Mouse (Mus musculus) lung, postnatal 10 days (tissue): ENCODE results near the gene Ror1.

Experiments
- DNase-seq: peaks from one replicate; pipeline ENCODE4 v3.0.0; 2021

Gene Ror1

DNA sequence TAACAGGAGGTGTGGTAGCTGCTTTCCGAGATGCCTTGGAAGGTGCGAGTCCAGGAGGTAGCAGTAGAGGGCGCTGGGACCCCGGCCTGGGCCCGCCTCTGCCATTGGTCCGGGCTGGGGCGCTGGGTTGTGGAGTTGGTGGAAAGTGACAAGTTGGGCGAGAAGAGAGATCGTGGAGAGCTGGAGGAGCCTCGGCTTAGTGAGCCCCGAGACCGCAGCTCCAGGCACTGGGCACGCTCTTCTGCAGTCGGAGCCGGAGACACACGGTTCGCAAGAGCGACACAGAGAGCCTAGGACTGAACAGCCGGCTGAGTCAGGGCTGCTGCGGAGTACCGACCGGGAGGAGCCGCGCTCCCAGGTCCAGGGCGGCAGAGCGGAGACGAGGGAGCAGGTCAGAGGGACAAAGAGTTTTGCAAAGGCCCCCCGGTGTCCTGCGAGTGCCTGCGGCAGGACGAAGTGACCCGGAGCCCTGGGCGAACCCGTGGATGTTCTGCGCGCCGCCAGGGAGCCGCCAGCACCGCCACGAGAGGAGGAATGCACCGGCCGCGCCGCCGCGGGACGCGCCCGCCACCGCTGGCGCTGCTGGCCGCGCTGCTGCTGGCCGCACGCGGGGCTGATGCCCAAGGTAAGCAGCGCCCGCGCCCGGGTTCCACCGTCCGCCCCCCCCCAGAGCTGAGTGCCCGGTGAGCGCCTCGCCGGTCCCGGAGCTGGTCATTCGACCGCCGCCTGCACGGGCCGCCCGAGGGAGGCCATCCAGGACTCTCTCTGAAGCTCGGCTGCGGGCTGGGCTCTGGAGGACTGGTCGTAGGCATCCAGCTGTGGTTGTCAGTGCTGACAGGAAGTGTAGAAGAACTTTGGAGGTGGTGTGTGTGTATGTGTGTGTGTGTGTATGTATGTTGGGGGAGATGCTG is at the start of gene Ror1:
Ror1 (plus strand) TSS at position 107 of the 911 bp plus-strand sequence.
- peak; percentile 95 for DNase-seq

DNA sequence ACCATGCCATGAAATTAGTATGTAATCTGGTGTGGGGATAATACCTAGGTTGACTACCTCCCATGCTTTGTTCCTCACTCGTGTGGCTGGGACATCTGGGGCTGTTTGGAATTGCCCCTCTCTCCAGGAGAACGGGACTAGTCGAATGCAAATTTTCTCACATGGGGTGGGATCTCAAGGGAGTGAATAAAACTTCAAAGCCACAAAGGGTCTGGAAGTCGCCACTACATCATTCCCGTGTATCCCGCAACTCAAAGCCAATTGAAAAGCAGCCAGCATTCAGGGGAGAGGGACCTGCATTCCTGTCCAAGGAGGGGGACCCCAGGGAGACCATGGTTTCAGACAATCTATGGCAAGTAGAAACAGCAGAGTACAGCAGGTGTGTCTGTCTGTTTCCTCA is 48.5 kb upstream of the Ror1 start:
- no peak for DNase-seq

DNA sequence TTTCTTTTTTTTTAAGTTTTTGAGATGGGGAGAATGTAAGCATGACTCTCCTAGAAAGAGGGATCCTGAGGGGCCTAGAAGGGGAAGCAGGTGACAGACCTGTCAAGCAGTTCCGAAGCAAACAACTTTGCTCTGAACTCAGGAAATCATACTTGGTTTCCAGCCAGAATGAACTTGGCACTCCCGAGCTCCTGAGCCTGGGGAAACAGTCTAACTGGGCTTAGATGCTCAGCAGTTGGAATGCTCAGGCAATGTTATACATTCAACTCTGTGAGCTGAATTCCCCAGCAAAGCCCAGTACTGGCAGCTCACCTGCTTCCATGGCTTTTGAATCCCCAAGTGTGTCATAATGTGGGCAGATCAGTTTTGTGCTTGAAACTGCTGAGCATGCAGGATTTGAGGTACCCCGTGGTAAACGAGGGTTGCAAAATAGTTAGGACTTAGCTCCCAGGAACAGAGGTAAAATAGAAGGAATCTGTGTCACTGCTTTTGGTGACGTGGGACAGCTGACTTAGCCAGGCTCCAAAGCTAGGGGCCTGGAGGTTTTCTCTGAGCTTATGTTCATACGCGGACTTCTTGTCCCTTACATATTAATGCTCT is 47.1 kb upstream of the Ror1 start:
- DNase-seq = peak; percentile 35

DNA sequence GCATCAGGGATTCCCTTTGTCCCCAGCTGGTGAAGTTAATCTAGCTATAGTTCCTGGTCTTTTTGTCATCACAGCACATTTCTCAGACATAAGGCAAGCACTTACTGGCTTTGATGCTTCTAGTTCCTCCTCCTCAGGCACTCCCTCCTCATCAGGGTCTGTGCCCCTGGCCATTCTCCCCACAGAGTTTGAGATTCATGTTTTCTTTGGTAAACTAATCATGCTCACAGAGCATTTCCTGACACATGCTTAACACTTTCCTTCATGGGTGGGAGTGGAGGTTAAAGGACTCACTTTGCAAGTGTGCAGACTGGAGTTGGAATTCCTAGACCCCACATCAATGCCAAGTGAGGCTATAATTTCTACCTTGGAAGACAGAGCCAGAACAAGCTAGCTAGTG is 43.8 kb upstream of the Ror1 start:
- DNase-seq = no peak

DNA sequence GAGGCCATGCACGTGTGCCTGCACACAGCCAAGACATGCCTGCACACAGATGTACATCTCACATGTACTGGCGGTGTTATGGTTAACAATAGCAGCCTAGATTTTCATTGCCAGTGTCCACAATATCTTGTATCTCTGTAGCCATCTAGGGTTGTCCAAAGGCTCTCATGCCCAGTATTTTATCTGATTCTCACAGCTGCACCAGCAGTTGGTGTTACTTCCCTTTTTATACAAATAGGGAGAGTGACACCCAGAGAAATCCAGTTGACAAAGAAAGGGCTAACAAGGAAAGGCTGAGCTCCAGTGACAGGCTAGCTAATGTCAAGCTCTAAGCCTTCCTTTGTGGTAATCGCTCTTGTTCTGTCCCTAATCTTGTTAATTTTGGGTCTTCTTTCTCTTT is 43.3 kb upstream of the Ror1 start:
- no peak for DNase-seq

GRCm38 (mm10) chr4:100056046-100056445 is 39.5 kb upstream of the Ror1 start:
- DNase-seq = peak; percentile 29

DNA sequence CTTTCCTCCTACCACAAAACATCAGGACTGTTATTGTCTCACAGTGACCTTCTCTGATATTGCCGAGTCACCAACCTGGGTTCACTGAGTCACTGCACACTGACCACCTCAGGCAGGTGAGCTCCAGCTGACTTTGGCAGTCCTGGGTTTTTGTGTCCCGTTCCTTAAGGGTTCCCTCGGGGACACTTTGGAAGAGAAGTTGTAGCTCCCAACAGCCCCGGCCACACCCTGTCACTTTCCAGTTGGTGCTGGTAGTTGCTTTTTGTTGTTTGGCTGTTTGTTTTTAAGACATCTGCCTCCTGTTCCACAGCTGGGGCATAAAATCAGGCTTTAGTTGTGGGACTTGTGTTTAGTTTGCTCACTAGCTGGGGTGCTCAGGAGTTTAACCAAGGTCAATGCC is 39.1 kb upstream of the Ror1 start:
- DNase-seq = peak; percentile 12

DNA sequence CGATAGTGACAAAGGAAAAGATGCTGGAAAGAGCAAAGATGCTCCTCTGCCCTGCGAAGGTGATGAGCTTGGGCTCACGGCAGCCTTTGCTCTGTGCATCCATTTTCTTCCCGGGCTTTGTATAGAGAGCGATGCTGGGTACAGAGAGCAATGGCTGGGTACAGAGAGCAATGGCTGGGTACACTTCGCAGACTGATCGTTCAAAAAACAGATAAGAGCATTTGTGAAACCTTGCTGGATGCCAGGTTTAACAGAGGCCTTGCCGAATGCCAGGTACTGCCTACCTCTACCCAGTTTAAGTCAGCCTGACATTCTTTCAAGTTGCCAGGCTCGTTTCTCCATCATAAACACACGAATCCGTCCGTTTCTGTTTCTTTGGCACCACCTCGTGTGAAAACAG is 38.2 kb upstream of the Ror1 start:
- no peak for DNase-seq

GRCm38 (mm10) chr4:100058631-100059030 is 37.0 kb upstream of the Ror1 start:
- no peak for DNase-seq

GRCm38 (mm10) chr4:100059811-100060210 is 35.8 kb upstream of the Ror1 start:
- DNase-seq = no peak

DNA sequence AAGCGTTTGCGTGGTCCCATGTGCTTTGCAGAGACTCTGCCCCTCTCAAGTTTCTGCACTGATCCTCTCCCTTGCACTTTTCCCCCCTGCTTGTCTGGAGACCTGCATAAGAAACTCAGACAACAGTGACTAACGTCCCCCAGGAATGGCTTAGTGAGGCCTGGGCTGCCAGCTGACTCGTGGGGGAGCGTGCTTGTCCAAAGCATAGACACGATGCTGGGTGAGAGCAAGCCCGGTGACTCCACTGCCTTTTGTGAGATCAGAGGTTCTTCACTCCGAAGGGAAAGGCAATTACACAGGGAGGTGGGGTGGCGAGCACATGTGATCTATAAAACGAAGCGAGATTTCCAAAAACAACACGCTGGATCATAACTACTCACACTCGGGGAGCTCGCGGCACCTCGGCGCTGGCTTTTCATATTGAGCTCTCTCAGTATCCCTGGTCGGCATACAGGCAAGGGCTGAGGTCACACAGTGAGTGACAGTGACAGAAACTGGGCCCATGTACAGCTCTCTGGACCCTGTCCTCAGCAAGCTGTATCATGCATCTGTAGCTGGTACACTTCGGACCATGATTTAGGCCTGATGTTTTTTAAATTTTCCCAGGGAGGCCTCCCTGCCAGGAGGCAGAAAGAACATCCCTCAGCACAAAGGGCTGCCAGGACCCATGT is 34.1 kb upstream of the Ror1 start:
- DNase-seq = peak; percentile 24

DNA sequence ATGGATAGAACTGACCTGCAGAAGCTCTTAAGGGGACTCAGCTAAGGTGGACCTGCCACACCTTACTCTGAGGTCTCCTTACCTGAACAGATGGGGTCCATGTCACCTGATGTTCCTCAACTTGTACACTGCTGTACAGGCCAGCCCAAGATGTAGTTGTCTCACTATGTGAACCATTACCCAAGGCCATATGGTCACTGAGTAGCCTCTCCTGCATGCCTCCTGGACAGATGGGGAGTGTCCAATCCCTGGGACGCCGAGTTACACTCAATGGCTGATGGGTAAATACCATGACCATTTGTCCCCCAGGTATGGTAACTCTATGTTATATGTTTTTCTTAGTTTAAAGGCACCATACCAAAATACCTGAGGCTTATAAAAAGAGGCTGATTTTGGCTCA is 29.9 kb upstream of the Ror1 start:
- DNase-seq = no peak

- DNase-seq = no peak
Observed at GRCm38 (mm10) chr4:100070101-100070500, 25.5 kb upstream of the Ror1 start.

- peak; percentile 35 for DNase-seq
Observed at GRCm38 (mm10) chr4:100096596-100097181, 1.1 kb downstream of the Ror1 start.

DNA sequence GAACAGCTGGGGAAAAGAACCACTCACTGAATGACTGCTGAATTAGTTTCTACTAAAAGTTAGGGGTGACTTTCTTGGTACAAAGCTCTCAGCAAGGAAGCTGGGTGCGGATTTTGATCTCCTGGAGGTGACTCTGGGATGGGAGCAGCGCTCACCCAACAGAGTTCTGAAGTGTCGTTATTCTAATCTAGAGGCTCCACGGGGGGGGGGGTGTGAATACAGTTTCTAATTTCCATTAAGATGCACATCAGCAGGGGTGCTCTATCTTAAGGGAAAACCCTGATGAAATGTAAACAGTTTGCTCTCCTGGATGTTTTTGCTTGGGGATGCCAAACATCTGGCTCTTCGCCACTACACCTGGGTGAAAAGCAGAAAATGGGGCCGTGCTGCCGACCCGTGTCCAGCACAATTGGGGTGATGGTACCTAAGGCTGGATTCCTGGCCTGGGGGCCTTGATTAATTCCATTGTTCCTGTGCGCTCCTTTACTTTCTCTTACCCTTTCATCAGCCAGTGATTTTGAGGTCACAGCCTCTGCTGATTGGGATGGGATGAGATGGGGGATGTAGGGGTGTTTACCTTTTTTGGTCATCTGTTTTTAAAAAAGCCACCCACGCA is 1.9 kb downstream of the Ror1 start:
- DNase-seq = no peak

DNA sequence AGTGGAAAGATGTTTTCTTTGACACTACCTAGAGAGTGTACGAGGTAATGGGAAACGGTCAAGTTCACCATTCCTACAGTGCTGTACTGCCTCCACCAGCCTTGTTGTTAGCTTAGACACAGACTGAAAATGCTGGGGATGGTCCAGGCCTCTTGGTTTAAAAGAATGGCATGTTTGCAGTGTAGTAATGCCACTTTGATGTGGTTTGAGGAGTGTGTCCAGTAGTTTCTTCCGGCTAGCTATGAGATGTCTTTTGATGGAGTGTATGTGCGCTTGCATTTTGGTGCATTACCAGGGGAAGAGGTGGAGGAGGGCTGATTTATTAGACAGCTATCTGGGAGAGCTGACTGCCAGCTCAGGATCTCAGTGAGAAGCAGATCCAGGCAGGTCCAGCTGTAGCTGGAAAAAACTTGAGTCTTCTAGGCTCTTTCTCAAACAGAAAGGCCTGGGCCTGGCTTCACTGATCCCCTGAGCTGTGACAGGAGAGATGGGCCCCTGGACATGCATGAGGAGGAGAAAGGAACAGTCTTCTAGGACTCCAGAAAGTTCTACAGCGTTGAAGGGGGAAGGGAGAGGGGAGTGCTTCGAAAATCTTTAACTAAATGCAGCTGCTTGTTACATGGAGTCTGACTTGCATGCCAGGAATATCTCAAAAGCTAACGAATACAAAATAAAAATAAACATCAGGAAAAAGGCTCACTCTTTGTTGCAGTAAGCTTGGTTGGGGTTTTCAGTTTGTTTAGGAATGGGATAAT is 5.7 kb downstream of the Ror1 start:
- peak; percentile 42 for DNase-seq

DNA sequence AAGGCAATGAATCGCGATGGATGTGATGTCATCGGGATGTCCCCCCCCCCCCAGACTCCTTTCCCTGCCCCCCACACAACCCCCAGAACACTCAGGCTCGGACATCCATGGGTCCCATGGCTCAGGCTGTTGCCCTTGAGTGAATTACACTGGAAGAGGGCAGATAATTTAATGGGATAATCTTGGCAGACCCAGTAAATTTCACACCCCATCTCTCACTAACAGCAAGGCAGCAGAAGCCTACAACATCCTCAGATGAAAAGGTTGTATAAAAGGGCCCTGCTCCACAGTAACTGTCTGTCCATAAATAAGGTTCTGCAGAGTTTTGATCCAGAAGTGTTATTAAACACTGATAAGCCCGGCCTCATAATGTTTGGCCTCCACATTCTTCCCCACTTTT is 6.3 kb downstream of the Ror1 start:
- DNase-seq = peak; percentile 78

DNA sequence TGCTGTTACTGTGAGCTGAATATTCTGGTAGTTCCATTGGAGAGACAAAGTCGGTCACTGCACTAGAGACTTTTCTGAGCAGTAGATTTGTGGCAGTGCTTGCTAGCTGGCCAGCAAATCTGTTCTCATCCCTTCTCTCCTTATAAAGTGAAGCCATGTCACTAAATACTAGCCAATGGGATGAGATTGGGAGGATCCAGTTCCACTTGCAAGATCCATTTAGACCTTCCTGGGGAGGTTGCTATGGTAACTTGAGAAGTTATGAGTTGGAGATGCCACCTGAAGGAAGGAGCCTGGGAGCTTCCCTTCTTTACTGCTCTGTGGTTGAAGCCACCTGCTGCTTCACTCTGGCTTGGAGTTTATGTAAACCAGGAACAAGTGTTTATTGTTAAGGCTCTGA is 8.7 kb downstream of the Ror1 start:
- DNase-seq = no peak

DNA sequence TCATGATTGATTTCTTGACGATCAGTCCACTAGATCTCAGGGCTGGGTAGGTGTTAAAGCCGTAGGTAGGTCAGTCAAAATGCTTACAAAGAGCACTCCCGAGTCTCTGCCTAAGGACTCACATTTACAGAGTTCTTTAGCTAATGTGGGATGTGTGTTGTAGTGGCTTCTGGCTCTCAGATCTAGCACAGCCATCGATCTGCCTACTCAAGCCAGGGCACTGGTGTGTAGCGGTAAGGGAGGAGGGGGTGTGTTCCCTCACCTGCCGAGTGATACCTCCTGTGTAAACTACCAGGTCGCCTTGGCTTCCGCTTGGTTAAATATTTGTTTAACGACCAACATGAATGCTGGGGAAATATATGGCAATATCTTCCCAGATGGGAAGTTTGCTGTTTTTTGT is 12.0 kb downstream of the Ror1 start:
- no peak for DNase-seq

- no peak for DNase-seq
Observed at GRCm38 (mm10) chr4:100108551-100108950, 13.0 kb downstream of the Ror1 start.

DNA sequence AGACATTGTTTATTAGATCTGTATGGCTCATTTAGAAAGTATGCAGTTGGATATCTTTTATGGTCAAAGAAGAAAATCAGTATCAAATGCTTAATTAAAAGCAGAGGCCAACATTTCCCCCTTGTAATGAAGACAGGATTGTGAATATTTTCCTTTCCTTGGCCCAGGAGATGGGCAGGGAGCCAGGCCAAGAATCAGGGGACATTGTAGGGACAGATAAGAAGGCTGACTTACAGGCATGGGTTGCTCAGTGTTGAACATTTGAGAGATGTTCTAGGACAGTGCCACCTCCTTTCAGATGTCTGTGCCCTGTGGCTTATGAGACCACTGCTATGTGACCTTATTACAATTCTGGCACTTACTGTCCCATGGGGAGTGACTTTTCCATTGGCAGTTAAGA is 18.6 kb downstream of the Ror1 start:
- no peak for DNase-seq

GRCm38 (mm10) chr4:100116366-100116765 is 20.8 kb downstream of the Ror1 start:
- no peak for DNase-seq
